Mouse (Mus musculus) forebrain, embryonic 16.5 days (tissue): ENCODE data around the gene Abr. TPM values are rescaled to one million over a fixed set of nuclear protein-coding genes. Genes with fewer than 3 reads are reported as not detected.

Source experiments
- ATAC-seq: fragments of 200-750 bp; cut with Nextera tagmentation; 2 replicates; pipeline ENCODE4 v1.8.0; 2017; ENCODE audit warnings: mild to moderate bottlenecking, moderate library complexity
- H3K27ac ChIP-seq: fragments of 300-500 bp; sonication (generic); 2 replicates; pipeline ENCODE4 v1.5.1; 2014; ENCODE audit warnings: low read length, control low read depth
- H3K27me3 ChIP-seq: fragments of 300-500 bp; sonication (generic); replicated peaks from 2 replicates; pipeline ENCODE4 v1.6.1; 2014; ENCODE audit warnings: low read length; ENCODE audit not compliant: control insufficient read depth, insufficient read depth
- H3K36me3 ChIP-seq: fragments of 300-500 bp; sonication (generic); 2 replicates; pipeline ENCODE4 v1.6.1; 2014; ENCODE audit not compliant: control insufficient read depth, insufficient read depth
- H3K4me1 ChIP-seq: fragments of 300-500 bp; sonication (generic); replicated peaks from 2 replicates; pipeline ENCODE4 v1.6.1; 2014; ENCODE audit warnings: low read length; ENCODE audit not compliant: control insufficient read depth, insufficient read depth
- H3K4me2 ChIP-seq: fragments of 300-500 bp; sonication (generic); 2 replicates; pipeline ENCODE4 v1.6.1; 2014; ENCODE audit warnings: mild to moderate bottlenecking, low read length, control low read depth
- H3K4me3 ChIP-seq: fragments of 300-500 bp; sonication (generic); replicated peaks from 2 replicates; pipeline ENCODE4 v1.5.1; 2014; ENCODE audit warnings: mild to moderate bottlenecking, low read length, control low read depth
- H3K9ac ChIP-seq: fragments of 300-500 bp; sonication (generic); replicated peaks from 2 replicates; pipeline ENCODE4 v1.6.1; 2014; ENCODE audit warnings: low read depth, low read length, control low read depth
- H3K9me3 ChIP-seq: fragments of 300-500 bp; sonication (generic); 2 replicates; pipeline ENCODE4 v1.6.1; 2016; ENCODE audit warnings: low read length; ENCODE audit not compliant: control insufficient read depth
- WGBS: fragments of 180-500 bp; shearing (Covaris S2); extraction: QIAGEN DNeasy Blood & Tissue Kit; methylation state at CpG from one replicate; pipeline ENCODE4 v1.1.7; 2014; 5-methylcytosine and 5-hydroxymethylcytosine counted together
- polyA plus RNA-seq: library from polyadenylated mRNA; unstranded; fragments of >200 nt; fragmentation: Nextera tagmentation; extraction: Ambion mirVana; gene quantifications from 2 replicates; pipeline ENCODE4 v1.2.1, GENCODE M21; 2015

Gene Abr
- polyA plus RNA-seq, 1 experiment from 2014 or later, result 121 TPM

DNA sequence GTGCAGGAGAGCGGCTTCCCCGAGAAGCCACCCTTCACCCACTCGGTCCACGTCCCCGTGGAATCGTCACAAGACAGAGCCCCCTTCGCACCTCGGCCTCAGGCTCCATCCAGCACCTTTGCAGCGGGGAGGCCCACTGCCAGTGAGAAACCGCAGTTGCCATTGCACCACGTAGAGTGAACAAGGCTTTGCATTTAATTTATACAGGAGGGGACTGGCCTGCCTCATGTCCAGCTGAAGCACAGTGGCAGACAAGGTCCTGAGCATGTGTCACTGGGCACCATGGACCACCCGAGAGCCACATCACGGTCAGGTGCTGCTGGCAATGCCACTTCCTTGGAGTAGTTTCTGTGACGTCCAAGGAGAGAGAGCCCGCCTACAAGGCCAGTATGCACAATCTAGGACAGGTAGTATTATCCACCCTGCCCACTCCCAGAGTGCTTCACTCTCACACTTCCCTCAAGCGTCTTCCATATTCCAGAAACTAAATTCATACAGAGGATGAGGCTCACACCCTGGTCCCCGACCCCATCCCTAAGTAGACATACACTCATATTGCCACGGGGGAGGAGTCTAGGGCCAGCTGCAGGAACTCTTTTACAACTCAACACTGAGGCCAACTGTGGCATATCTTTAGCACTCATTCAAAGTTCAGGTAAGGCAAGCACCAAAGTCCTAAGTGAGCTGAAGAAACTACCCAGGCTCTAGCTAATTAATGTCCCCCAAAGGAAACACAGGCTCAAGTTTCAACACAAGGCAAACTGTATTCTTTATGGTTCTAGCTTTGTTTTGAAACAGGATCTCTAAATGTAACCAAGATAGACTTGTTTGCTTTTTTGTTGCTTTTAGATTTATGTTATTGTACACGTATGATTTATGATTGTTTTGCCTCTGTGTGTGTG lies 126.7 kb downstream of the Abr start:
- H3K4me3 ChIP-seq, result peak overlapping the region; percentile 68
- H3K27me3 ChIP-seq, result no peaks in the 10 kb centered on the region
- 23% methylated on average over 19 of the region's 19 CpGs for WGBS
- H3K9me3 ChIP-seq, result no peaks in the 10 kb centered on the region
- H3K4me2 ChIP-seq, result peak overlapping the region; percentile 79
- H3K9ac ChIP-seq, result peak overlapping the region; percentile 82
- ATAC-seq, result no peak; the same call in 1 of the 2 replicates
- H3K36me3 ChIP-seq, result no peaks in the 10 kb centered on the region
- peak overlapping the region; percentile 91 for H3K27ac ChIP-seq
- H3K4me1 ChIP-seq, result peaks cover 44% of the 10 kb centered on the region

- no peaks in the 10 kb centered on the region for H3K27me3 ChIP-seq
- peak overlapping the region; percentile 79 for H3K4me2 ChIP-seq
- peak overlapping the region; percentile 91 for H3K27ac ChIP-seq
- peak; percentile 81 for ATAC-seq
- no peaks in the 10 kb centered on the region for H3K9me3 ChIP-seq
- peak overlapping the region; percentile 82 for H3K9ac ChIP-seq
- H3K4me3 ChIP-seq, result peak overlapping the region; percentile 68
- H3K36me3 ChIP-seq, result no peaks in the 10 kb centered on the region
- under 1% methylated on average over 49 of the region's 67 CpGs for WGBS
- H3K4me1 ChIP-seq, result peaks cover 50% of the 10 kb centered on the region
Measured at GRCm38 (mm10) chr11:76494360-76495126, 127.6 kb downstream of the Abr start.

DNA sequence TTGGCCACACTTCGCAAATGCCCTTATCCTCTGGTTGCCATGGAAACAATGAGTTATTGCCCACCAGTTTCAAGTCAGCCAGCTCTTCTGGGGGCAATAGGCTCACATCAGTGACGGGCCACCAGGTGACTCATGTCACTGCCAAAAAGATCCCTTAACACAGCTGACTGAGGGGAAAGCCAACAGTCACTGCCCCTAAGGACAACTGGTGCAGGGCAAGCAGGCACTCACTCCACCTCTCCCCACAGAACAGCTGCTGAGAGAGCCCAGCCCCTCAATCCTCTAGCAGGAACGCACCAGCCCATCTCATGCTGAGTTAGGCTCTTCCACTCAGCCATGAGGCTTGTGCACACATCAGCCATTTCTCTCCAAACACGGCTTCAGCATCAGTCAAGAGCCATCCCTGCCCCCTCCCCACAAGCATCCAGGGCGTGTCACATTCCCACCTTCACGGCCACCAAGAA lies 128.3 kb downstream of the Abr start:
- Histone ChIP-seq H3K9me3 (no peaks in the 10 kb centered on the region), H3K4me1 (peaks cover 51% of the 10 kb centered on the region), H3K4me2 (peak overlapping the region; percentile 79), H3K27ac (peak overlapping the region; percentile 91), H3K36me3 (no peaks in the 10 kb centered on the region), H3K27me3 (no peaks in the 10 kb centered on the region), H3K9ac (peak overlapping the region; percentile 82), H3K4me3 (peak overlapping the region; percentile 68)
- ATAC-seq, result peak; percentile 55
- WGBS, result 4% methylated on average over 6 of the region's 6 CpGs

DNA sequence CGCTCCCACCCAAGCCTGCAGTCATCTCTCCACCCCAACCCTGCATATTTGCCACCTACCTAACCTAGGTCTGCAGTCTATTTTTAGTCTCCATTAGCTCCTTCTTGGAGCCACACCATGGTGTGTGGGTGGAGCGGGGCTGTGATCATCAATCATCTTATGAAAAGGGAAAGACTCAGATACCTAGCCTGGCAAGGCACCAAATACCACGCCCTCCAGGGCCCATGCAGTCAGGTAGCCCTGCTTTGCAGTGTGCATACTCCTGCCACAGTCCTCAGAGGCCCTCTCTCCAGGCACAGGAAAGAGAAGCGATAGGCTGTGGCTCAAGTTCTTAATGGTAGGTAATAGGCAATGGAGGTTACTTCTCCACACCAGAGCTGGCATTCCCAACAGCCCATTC lies 128.9 kb downstream of the Abr start:
- peak overlapping the region; percentile 79 for H3K4me2 ChIP-seq
- H3K9ac ChIP-seq, result peak overlapping the region; percentile 82; the same call in 1 of the 2 replicates
- peaks cover 51% of the 10 kb centered on the region for H3K4me1 ChIP-seq
- no peaks in the 10 kb centered on the region for H3K9me3 ChIP-seq
- no peaks in the 10 kb centered on the region for H3K36me3 ChIP-seq
- ATAC-seq, result no peak
- no peak overlapping the region for H3K27ac ChIP-seq
- no peaks in the 10 kb centered on the region for H3K27me3 ChIP-seq
- H3K4me3 ChIP-seq, result peak overlapping the region; percentile 68
- WGBS, result 83% methylated on average over 4 of the region's 4 CpGs

GRCm38 (mm10) chr11:76491817-76492216 lies 130.3 kb downstream of the Abr start:
- peaks cover 51% of the 10 kb centered on the region for H3K4me1 ChIP-seq
- WGBS, result 53% methylated on average over 9 of the region's 9 CpGs
- H3K36me3 ChIP-seq, result no peaks in the 10 kb centered on the region
- H3K27me3 ChIP-seq, result no peaks in the 10 kb centered on the region
- no peak for ATAC-seq
- H3K9ac ChIP-seq, result no peak overlapping the region
- H3K4me3 ChIP-seq, result no peak overlapping the region
- H3K9me3 ChIP-seq, result no peaks in the 10 kb centered on the region
- H3K4me2 ChIP-seq, result peak overlapping the region; percentile 30
- H3K27ac ChIP-seq, result peak overlapping the region; percentile 30

DNA sequence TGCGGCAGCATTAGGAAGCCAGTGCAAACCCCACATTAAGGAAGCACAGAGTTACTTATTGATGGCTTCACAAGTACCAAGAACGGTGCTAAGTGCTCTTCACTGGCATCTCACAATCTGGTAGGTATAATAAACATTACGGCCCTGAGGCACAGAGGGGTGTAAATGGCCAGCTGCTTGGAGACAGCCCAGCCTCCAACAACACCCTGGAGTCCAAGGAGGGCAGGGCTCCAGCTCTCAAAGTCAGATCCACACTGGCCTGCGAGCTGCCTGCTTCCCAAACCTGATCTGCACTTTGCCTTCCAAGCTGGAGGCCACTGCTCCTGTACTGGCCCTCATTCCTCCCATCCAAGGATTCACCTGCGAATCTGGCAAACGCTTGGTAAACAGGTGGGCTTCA lies 132.7 kb downstream of the Abr start:
- no peak for ATAC-seq

GRCm38 (mm10) chr11:76487024-76487423 lies 135.1 kb downstream of the Abr start:
- 76% methylated on average over 5 of the region's 5 CpGs for WGBS
- H3K4me1 ChIP-seq, result peaks cover 31% of the 10 kb centered on the region
- H3K9me3 ChIP-seq, result no peaks in the 10 kb centered on the region
- no peak overlapping the region for H3K4me2 ChIP-seq
- no peak overlapping the region for H3K4me3 ChIP-seq
- no peaks in the 10 kb centered on the region for H3K27me3 ChIP-seq
- no peak for ATAC-seq
- H3K27ac ChIP-seq, result no peak overlapping the region
- no peak overlapping the region for H3K9ac ChIP-seq
- H3K36me3 ChIP-seq, result no peaks in the 10 kb centered on the region

More for the DNA sequence above, 132.7 kb downstream of the Abr start:
- Histone ChIP-seq H3K36me3 (no peaks in the 10 kb centered on the region), H3K27me3 (no peaks in the 10 kb centered on the region), H3K9ac (no peak overlapping the region), H3K9me3 (no peaks in the 10 kb centered on the region), H3K27ac (no peak overlapping the region), H3K4me2 (no peak overlapping the region), H3K4me1 (peaks cover 51% of the 10 kb centered on the region), H3K4me3 (no peak overlapping the region)
- WGBS, result 83% methylated on average over 6 of the region's 6 CpGs

GRCm38 (mm10) chr11:76484033-76484432 lies 138.1 kb downstream of the Abr start:
- ATAC-seq, result no peak
- no peaks in the 10 kb centered on the region for H3K9me3 ChIP-seq
- WGBS, result 90% methylated on average over 2 of the region's 2 CpGs
- H3K9ac ChIP-seq, result no peak overlapping the region
- H3K4me3 ChIP-seq, result no peak overlapping the region
- no peaks in the 10 kb centered on the region for H3K36me3 ChIP-seq
- no peaks in the 10 kb centered on the region for H3K27me3 ChIP-seq
- H3K4me1 ChIP-seq, result peaks cover 10% of the 10 kb centered on the region
- H3K4me2 ChIP-seq, result no peak overlapping the region
- no peak overlapping the region for H3K27ac ChIP-seq

GRCm38 (mm10) chr11:76483171-76483727 lies 138.9 kb downstream of the Abr start:
- Histone ChIP-seq H3K4me2 (no peak overlapping the region), H3K27ac (no peak overlapping the region)
- ATAC-seq, result no peak

More at GRCm38 (mm10) chr11:76483171-76483727, 138.9 kb downstream of the Abr start:
- no peaks in the 10 kb centered on the region for H3K9me3 ChIP-seq
- H3K36me3 ChIP-seq, result peaks cover 3% of the 10 kb centered on the region; the same call in 1 of the 2 replicates
- H3K4me3 ChIP-seq, result no peak overlapping the region
- WGBS, result 24% methylated on average over 4 of the region's 4 CpGs
- no peak overlapping the region for H3K9ac ChIP-seq
- no peaks in the 10 kb centered on the region for H3K27me3 ChIP-seq
- H3K4me1 ChIP-seq, result peaks cover 10% of the 10 kb centered on the region
